Mouse (Mus musculus) thymus, postnatal 4 days (tissue): ENCODE measurements around the gene Spta1.

Source experiments
- DNase-seq: peaks from one replicate; pipeline ENCODE4 v3.0.0; 2021

Spta1 gene

DNA sequence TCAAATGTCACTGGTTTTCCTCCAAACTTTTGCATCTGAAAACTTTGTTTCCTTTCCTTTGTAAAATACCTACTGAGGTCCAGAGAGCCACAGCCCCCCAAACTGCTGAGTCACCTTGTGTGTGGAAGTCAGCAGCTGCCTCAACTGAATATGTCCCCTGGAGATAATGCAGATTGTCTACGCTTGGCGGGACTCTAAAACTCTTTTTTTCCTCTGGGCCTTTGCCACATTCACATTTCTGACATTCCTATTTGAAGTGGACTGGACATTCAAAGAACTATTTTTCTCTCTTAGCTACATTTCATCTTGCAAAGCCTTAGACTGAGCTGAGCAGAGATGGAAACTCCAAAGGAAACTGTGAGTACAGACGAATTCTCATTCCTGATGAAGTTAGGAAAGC lies at the start of gene Spta1:
Gene Spta1, plus strand, starts transcription at position 172 of the 400 bp plus-strand sequence.
- DNase-seq = no peak

DNA sequence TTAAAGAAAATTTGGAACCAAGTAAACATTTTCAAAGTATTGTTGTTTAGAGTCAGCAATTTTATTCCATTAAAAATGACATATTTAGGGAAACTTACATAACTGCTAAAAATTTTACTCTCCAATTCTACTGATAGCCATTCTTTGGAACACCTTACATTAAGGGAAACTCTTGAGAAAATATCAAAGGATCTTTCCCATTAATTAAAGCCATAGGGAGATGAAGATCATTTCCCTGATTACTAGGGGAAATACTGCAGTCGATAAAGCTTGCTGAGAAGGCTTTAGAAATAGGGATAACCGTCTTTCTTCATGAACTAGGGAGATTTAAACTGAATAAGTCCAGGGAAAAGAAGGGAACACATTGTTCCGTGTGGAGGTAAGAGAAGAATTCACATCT lies 41.4 kb upstream of the Spta1 start, which contains the start of gene Olfr424:
Gene Olfr424, plus strand, starts transcription at position 301 of the 400 bp plus-strand sequence.
- DNase-seq = no peak

GRCm38 (mm10) chr1:174131999-174132398 lies 40.6 kb upstream of the Spta1 start:
- no peak for DNase-seq

- no peak for DNase-seq
Observed at GRCm38 (mm10) chr1:174141384-174141783, 31.2 kb upstream of the Spta1 start.

- no peak for DNase-seq
Observed at GRCm38 (mm10) chr1:174146696-174147095, 25.9 kb upstream of the Spta1 start.

- DNase-seq = no peak
Observed at GRCm38 (mm10) chr1:174149289-174149688, 23.3 kb upstream of the Spta1 start.

DNA sequence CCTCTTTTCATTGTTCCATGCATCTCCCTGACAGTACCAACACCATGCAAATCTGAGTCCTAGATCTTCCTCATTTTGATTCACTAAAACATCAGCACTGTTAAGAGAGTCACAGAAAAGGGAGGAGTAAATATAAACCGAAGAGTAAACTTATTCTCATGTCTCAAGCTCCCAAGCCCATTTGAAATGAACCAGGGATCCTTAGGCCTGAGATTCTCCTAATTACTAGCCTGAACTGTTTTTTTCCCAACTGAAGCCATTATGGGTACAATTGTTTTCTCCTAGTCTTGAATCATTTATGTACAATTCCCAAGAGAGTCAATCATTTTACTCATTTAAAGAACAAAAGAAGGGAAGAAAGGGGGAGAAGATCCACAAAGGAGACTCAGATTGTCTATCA lies 17.2 kb upstream of the Spta1 start, which contains the start of gene Olfr420:
Gene Olfr420, plus strand, starts transcription at position 301 of the 400 bp plus-strand sequence.
- no peak for DNase-seq

- DNase-seq = no peak
Observed at GRCm38 (mm10) chr1:174157622-174158021, 15.0 kb upstream of the Spta1 start.

DNA sequence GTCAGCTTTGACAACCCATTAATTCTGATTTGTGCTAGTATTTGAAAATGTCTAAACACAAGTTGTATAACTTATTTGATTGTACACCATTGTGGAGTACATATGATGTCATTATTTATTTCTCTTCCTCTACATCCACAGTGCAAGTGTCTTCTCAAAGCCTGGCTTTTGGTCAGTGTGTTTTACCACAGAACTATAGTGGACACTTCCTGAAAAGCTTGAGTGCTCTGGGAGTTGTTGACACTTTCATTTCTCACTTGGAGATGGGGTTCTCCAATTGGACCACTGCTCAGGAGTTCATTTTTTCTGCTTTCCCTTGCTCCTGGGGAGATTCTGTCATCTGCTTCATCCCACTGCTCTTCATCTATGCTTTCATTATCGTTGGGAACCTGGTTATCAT lies 14.1 kb upstream of the Spta1 start:
- DNase-seq = no peak

- no peak for DNase-seq
Observed at GRCm38 (mm10) chr1:174159095-174159494, 13.5 kb upstream of the Spta1 start.

- peak; percentile 11 for DNase-seq
Observed at GRCm38 (mm10) chr1:174169024-174169423, 3.6 kb upstream of the Spta1 start.

DNA sequence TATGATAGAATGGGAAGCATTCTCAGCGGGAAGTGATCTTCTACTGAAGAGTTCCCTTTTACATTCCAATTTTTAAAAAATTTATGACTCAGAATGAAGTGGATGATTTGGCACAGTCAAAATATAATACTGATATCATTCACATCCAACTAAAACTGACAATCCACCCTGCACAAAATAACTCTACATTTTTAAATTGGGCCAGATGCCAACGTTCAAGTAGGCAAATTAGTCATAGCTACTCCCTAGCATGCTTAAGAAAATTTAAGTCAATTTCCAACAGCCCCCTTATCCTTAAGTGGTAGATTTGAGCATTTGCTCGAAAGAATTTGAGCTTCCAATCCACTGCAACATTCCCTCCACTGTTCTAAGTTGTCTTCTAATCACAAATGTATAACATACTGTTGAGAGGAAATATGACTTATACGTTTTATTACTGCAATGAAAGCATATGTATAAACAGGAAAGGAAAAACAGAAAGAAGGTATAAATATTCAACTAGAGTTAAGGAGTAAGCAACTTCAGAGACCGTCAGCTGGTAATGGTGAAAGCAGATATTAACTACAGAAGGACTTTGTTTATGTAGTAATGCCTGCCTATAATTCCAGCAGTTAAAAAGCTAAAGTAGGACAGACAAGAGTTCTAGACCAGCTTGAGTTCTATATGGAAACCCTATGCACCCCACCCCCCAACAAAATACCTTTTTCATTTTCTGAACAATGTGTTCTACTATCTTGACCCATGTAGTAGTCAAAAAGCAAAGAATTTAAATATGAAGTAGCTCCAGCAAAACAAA lies 1.7 kb upstream of the Spta1 start:
- DNase-seq = no peak

DNA sequence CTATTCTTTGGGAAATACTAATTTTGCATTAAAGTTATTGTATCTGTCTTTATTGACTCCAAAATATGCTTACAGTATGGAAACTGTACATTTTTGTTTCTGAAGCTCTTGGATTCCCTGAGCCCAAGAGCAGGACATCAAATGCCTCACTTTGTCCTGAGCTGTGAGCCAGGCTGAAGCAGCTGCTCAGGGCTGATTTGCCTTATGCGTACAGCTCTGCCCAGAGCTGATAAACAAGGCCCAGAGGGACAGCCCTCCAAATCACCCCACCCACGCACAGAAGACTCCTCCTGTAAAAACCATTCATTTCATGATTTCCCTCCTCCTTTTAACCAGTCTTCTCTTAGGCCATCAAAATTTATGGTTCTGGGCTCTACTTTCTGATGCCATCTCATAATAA lies 1.0 kb upstream of the Spta1 start:
- DNase-seq = no peak

GRCm38 (mm10) chr1:174204699-174205098 lies 32.1 kb downstream of the Spta1 start:
- DNase-seq = no peak

DNA sequence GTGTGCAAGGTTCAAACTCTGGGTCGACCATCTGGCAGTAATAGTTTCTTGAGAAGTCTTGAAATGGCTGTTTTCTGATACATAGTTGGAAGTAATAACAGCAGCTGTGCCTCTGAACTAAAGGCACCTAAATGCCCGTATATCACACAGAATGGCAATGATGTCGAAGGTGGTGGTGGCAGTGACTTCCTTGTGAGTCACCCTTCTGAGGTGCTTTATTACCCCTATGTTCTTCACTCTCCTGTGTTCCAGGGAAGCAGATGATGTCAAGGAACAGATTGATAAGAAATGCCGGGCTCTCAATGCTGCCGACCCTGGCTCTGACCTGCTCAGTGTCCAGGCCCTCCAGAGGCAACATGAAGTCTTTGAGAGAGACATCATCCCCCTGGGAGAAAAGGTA lies 39.7 kb downstream of the Spta1 start:
- no peak for DNase-seq

- DNase-seq = no peak
Observed at GRCm38 (mm10) chr1:174215270-174216038, 42.9 kb downstream of the Spta1 start.

- no peak for DNase-seq
Observed at GRCm38 (mm10) chr1:174216528-174217204, 44.1 kb downstream of the Spta1 start.

DNA sequence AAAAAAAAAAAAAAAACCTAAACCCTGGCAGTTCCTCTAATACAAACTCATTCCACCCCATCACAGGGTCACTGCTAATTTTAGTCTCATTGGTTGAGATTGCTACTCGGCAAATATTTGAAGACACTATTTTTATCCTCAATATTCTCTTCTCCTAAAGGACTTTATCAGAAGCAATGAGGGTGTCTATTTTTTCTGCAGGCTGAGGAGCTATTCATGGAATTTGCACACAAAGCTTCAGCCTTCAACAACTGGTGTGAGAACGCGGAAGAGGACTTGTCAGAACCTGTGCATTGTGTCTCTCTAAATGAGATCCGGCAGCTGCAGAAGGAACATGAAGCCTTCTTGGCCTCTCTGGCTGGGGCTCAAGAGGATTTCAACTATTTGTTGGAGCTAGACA lies 67.3 kb downstream of the Spta1 start:
- DNase-seq = no peak

GRCm38 (mm10) chr1:174244621-174245020 lies 72.0 kb downstream of the Spta1 start:
- DNase-seq = no peak

DNA sequence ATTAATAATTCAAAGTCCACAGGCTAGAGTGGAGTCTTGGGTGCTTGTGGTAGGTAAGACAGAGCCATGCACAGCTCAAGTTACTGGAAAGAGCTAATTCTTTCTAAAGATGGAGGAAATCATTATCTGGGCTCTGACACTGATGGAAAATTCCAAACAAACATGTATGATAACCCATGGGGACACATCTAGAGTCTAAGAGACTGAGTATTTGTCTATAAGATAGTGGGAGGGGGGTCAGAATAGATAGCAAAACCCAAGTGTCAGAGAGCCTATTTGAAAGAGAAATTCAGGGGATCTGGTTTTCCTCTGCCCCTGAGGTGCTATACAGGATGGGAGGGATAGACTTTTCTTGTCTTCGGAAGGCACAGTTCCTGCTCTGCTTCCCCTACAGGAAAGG lies 73.5 kb downstream of the Spta1 start:
- no peak for DNase-seq

DNA sequence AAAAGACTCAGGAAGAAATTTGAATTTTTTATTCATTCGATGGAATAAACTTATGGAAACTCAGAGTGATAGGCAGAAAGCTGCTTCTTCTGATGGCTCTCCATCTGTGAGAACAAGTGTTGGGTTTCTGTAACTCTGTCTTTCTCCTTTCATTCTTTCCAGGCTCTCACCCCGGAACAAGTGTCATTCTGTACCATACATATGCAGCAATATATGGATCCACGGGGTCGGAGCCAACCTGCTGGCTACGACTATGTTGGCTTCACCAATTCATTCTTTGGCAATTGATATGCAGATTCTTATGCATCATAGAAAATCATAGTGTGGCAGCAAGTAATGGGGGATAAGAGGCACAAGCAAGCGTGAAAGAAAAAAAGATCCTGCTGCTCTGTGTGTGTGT lies 74.6 kb downstream of the Spta1 start:
- DNase-seq = no peak

DNA sequence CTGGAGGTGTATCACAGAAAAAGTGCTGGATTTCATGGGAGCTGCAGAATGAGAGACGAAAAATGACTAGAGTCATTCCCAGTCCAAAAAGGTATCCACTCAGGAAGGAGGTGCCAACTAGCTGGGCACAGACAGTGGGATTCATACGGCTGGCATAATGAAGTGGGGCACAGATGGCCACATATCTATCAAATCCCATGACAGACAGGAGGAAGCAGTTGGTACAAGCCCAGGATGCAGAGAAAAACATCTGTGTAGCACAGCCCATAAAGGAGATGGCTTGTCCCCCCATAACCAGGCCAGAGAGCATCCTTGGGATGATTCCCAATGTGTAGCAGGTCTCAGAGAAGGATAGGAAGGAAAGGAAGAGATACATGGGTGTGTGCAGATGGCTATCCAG lies 77.8 kb downstream of the Spta1 start:
- DNase-seq = no peak

DNA sequence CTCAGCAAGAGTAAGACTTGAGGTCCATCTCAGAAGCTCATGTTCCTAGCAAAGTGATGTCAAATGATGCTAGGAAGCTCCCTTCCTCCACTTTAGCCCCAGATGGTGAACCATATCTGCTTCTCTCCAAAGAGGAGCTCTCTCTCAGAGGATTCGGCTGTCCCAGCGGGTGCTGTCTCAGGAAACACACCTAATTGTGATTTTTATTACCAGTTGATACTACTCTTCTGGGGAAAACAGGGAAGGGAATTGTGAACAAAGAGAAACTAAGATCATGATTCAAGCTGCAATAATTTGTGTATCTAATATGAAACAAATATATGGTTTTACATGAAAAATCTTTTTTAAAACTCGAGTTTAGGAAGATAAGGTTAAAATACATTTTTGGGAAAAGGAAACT lies 79.4 kb downstream of the Spta1 start, which contains the start of gene Olfr419:
Gene Olfr419, minus strand, starts transcription at position 101 of the 400 bp plus-strand sequence.
- no peak for DNase-seq
